Mouse (Mus musculus): ENCODE results near the gene Olfr697.
"Not testable (repeated sequence)": the region's sequence is repeated elsewhere in the genome, so short reads cannot be mapped to it uniquely, and the experiment has no call there.

Gene Olfr697

DNA sequence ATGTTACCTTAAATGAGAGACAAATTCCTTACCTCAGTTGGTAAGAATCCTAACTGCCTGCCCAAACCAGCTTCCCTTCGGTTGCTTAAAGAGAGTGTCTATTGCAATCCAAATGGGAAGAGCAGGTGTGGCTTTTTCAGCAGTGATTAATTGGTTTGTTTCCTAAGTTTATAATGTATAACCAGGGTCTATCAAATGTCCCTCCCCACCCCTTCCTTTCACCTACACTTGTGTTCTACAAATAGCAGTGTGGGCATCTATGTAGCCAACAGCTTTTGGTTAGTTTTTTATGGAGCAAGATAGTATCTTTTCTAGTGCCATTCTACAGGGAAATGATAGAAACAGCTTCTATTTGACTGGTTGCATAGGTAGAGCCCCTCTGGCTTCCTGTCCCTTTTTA, at the start of gene Olfr697:
TSS of gene Olfr697 (minus strand) at position 101 of the 400 bp plus-strand sequence.
- DNase-seq (ENCODE audit: low spot score): no peak

GRCm38 (mm10) chr7:106788330-106788729, 46.1 kb upstream of the Olfr697 start:
- DNase-seq (ENCODE audit: low spot score): no peak

DNA sequence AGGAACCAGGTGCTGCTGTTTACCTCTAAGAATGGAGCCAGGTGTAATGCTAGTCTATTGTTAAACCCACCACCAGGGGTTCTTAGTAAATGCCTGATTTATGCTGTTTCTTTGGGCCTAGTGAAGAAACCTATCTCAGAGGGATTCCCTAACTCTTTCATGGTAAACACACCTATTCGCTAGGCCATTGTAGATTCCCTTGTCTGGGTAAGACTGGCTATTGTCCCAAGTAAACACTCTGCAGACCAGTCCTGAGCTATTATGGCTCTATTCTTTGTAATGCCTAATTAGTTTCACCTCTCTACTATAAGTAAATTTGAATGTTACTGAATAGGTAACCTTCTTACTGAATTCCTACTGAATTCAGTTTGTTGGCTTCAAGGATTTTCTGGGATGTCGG, 18.8 kb upstream of the Olfr697 start:
- not testable (repeated sequence) for DNase-seq (ENCODE audit: low spot score)

DNA sequence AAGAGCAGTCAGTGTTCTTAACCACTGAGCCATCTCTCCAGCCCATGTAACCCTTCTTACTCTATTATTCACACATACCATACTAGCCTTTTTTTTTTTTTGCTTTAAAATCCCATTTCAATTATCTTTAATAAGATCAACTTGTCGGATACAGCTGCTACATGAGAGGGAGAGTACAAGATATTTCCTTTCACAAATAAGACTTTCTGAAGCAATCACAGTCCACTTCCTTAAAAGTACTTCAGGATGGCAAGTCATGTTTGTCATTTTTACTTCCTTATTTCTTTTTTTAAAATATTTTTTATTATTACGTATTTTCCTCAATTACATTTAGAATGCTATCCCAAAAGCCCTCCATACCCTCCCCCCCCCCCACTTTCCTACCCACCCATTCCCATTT, 16.6 kb upstream of the Olfr697 start:
- no peak for DNase-seq (ENCODE audit: low spot score)

GRCm38 (mm10) chr7:106755297-106755696, 13.1 kb upstream of the Olfr697 start, which contains the start of gene Olfr698:
TSS of gene Olfr698 (minus strand) at chr7:106755397.
- DNase-seq (ENCODE audit: low spot score): no peak

- DNase-seq (ENCODE audit: low spot score): no peak
Measured at GRCm38 (mm10) chr7:106745811-106746210, 3.6 kb upstream of the Olfr697 start.

DNA sequence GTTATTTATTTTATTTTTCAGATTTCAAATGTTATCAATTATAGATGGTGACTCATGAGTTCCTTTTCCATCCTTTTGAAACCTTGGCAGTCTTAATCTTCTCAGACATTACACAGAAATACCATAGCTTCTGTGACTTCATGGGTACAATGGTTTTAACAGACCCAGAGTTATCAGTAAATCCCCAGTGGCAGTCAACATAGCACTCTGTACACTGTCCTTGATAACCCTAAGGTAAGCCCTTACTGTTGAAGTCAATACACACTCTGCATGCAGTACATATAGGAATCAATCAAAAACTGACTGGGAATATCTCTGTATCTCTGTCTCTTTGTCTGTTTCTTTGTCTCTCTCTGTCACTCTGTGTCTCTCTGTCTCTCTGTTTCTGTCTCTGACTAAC, 5.2 kb downstream of the Olfr697 start:
- no peak for DNase-seq (ENCODE audit: low spot score)

- no peak for DNase-seq (ENCODE audit: low spot score)
Measured at GRCm38 (mm10) chr7:106733717-106734116, 8.5 kb downstream of the Olfr697 start.

GRCm38 (mm10) chr7:106725654-106726053, 16.6 kb downstream of the Olfr697 start:
- not testable (repeated sequence) for DNase-seq (ENCODE audit: low spot score)

DNA sequence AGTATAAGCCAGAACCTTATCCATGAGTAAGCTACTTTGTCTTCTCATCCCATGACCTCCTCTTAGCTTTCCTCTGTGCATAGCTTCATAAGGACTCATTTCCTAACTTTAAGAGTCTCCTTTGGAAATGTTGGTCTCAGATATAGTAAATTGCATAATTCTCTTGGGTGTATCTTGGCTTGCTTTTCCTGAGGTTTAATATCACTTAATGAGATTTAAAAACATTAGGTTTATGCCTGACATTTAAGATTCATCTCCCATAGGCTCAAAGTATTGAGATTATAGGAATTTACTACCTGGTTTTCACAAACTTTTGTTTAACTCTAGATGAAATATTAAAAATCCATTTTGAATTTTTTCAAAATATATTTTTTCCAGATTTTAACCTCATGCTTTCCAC, 25.9 kb downstream of the Olfr697 start, which contains the start of gene Olfr695:
TSS of gene Olfr695 (minus strand) at position 101 of the 400 bp plus-strand sequence.
- no peak for DNase-seq (ENCODE audit: low spot score)

- DNase-seq (ENCODE audit: low spot score): no peak
Measured at GRCm38 (mm10) chr7:106711463-106711862, 30.8 kb downstream of the Olfr697 start.

- not testable (repeated sequence) for DNase-seq (ENCODE audit: low spot score)
Measured at GRCm38 (mm10) chr7:106707705-106708104, 34.5 kb downstream of the Olfr697 start.

GRCm38 (mm10) chr7:106696891-106697290, 45.4 kb downstream of the Olfr697 start:
- DNase-seq (ENCODE audit: low spot score): no peak

GRCm38 (mm10) chr7:106692976-106693375, 49.3 kb downstream of the Olfr697 start:
- DNase-seq (ENCODE audit: low spot score): no peak

- DNase-seq (ENCODE audit: low spot score): no peak
Measured at GRCm38 (mm10) chr7:106691714-106692113, 50.5 kb downstream of the Olfr697 start, which contains the start of gene Olfr694. TSS of gene Olfr694 (minus strand) at chr7:106691814.
